Mouse (Mus musculus) stomach, postnatal 0 days (tissue): Measurements from ENCODE around the gene Lifr.

Experiments used
- CTCF ChIP-seq: IDR thresholded peaks from 2 replicates; pipeline ENCODE4 v1.5.1; 2016; ENCODE audit warnings: antibody characterized with exemption, low read depth, mild to moderate bottlenecking, moderate library complexity
- EP300 ChIP-seq: optimal IDR thresholded peaks from 2 replicates; pipeline ENCODE3; 2016; ENCODE audit warnings: antibody characterized with exemption

- TF ChIP-seq CTCF (no peak), EP300 (no peak)
These were observed 28.3 kb upstream of the Lifr start for GRCm38 (mm10) chr15:7061995-7062697.
